Mouse (Mus musculus): ENCODE measurements around the gene Mgat4e.

- TF ChIP-seq MYOD1 (IDR thresholded peaks at IDR 0.05; ENCODE audit: control insufficient read depth, insufficient read length, low read depth) (no peak), FOSL1 (IDR thresholded peaks at IDR 0.05; ENCODE audit: insufficient read depth, low read length, poor library complexity, severe bottlenecking) (no peak)
Observed at GRCm38 (mm10) chr1:134494428-134495215, 54.9 kb downstream of the Mgat4e start, which contains the start of gene Rabif.
